Mouse (Mus musculus) testis, adult 2 months (tissue): ENCODE measurements around the gene Klc1.

Experiments
- CTCF ChIP-seq: fragments of 200-500 bp; IDR thresholded peaks from 2 replicates; pipeline ENCODE4 v1.5.1; 2012; ENCODE audit warnings: low read depth, mild to moderate bottlenecking, inconsistent platforms, low read length, moderate library complexity; ENCODE audit not compliant: control insufficient read depth, insufficient read depth, insufficient replicate concordance
- POLR2A ChIP-seq: fragments of 200-500 bp; IDR thresholded peaks from 2 replicates; pipeline ENCODE4 v1.6.1; 2012; ENCODE audit warnings: low read depth, mild to moderate bottlenecking, inconsistent platforms, low read length, moderate library complexity; ENCODE audit not compliant: control insufficient read depth

GRCm38 (mm10) chr12:111774845-111775244 lies 16.2 kb downstream of the Klc1 start:
- TF ChIP-seq POLR2A, result no peak
- no peak for TF ChIP-seq CTCF
